Mouse (Mus musculus): ENCODE data around the gene Gm10577. TPM values are rescaled to one million over a fixed set of nuclear protein-coding genes. Genes with fewer than 3 reads are reported as not detected.

Gene Gm10577
- polyA plus RNA-seq (2015; fragmentation: Nextera tagmentation; extraction: Ambion mirVana) = not detected in 2 replicates

- Histone ChIP-seq H3K4me2 (no peak within 1 kb of the TSS), H3K27me3 (replicated peaks) (no peaks in the 10 kb centered on the region), H3K4me1 (no peaks in the 10 kb centered on the region), H3K9ac (no peak within 1 kb of the TSS), H3K4me3 (no peak within 1 kb of the TSS), H3K36me3 (replicated peaks) (no peaks in the 10 kb centered on the region), H3K27ac (no peak within 1 kb of the TSS), H3K9me3 (no peaks in the 10 kb centered on the region)
- WGBS = 86% methylated on average over 4 of the region's 4 CpGs
- no peak for ATAC-seq (replicated peaks)
Measured at GRCm38 (mm10) chr4:101020596-101020995, at the start of gene Gm10577. Gene Gm10577, minus strand, starts transcription at chr4:101020696.

GRCm38 (mm10) chr4:101069154-101069971 is 48.9 kb upstream of the Gm10577 start:
- peak overlapping the region; percentile 62 for H3K9ac ChIP-seq
- no peaks in the 10 kb centered on the region for H3K27me3 ChIP-seq (replicated peaks)
- under 1% methylated on average over 55 of the region's 55 CpGs for WGBS
- H3K4me1 ChIP-seq = peaks cover 11% of the 10 kb centered on the region
- H3K4me2 ChIP-seq = peak overlapping the region; percentile 98
- H3K27ac ChIP-seq = no peak overlapping the region
- no peaks in the 10 kb centered on the region for H3K36me3 ChIP-seq (replicated peaks)
- peak; percentile 60 for ATAC-seq (replicated peaks)
- H3K4me3 ChIP-seq = peak overlapping the region; percentile 85
- H3K9me3 ChIP-seq = no peaks in the 10 kb centered on the region

DNA sequence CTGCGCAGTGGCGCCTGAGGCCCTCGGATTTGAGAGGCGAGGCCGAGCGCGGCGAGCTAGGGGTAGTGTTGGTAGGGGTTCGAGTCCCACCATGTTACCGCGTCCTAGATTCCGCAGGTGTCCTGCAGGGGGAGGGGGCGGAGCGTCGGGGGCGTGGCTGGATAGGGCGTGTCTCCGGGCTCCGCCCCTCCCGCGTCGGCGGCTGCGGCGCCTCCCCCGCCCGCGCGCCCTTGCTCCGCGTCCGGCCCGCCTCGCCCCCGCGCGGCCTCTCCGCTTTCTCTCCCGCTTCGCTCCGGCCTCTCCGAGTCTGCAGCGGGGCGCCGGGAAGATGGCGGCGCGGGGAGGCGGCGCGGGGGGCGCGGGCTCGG is 48.3 kb upstream of the Gm10577 start, which contains the start of gene Raver2:
Gene Raver2 (plus strand): TSS at position 198 of the 368 bp plus-strand sequence.
- H3K9me3 ChIP-seq = no peaks in the 10 kb centered on the region
- no peaks in the 10 kb centered on the region for H3K27me3 ChIP-seq (replicated peaks)
- WGBS = 1% methylated on average over 51 of the region's 54 CpGs
- H3K4me1 ChIP-seq = peaks cover 11% of the 10 kb centered on the region
- no peak within 1 kb of the TSS for H3K27ac ChIP-seq
- peak within 1 kb of the TSS; percentile 85 for H3K4me3 ChIP-seq
- peak within 1 kb of the TSS; percentile 98 for H3K4me2 ChIP-seq
- no peaks in the 10 kb centered on the region for H3K36me3 ChIP-seq (replicated peaks)
- peak; percentile 85 for ATAC-seq (replicated peaks)
- peak within 1 kb of the TSS; percentile 62 for H3K9ac ChIP-seq

DNA sequence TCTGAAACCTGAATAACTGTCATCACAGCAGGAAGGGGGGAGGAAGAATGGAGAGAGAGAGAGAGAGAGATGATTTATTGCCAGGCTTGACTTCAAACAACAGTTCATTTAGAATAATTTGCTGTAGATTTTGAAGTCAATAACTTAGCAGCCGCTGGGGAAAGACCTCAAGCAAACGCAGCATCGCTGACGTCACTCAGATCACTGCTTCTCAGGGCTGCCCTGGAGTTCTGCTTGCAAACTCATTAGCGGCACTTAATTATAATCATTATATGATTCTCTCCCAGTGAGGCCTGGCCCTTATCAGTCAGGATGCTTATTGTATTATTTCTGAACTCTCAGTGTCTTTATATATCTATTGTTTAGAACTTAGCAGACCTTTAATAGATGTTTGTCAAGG is 45.9 kb upstream of the Gm10577 start:
- Histone ChIP-seq H3K9ac (no peak overlapping the region), H3K4me3 (no peak overlapping the region), H3K36me3 (replicated peaks) (no peaks in the 10 kb centered on the region), H3K9me3 (no peaks in the 10 kb centered on the region), H3K27me3 (replicated peaks) (no peaks in the 10 kb centered on the region), H3K4me1 (peaks cover 11% of the 10 kb centered on the region), H3K27ac (no peak overlapping the region), H3K4me2 (no peak overlapping the region)
- 62% methylated on average over 5 of the region's 5 CpGs for WGBS
- ATAC-seq (replicated peaks) = no peak

- Histone ChIP-seq H3K4me3 (no peak overlapping the region), H3K4me2 (no peak overlapping the region), H3K27ac (no peak overlapping the region), H3K9ac (no peak overlapping the region), H3K36me3 (replicated peaks) (no peaks in the 10 kb centered on the region), H3K27me3 (replicated peaks) (no peaks in the 10 kb centered on the region), H3K9me3 (no peaks in the 10 kb centered on the region), H3K4me1 (no peaks in the 10 kb centered on the region)
- 84% methylated on average over 2 of the region's 2 CpGs for WGBS
- ATAC-seq (replicated peaks) = no peak
Measured at GRCm38 (mm10) chr4:101062146-101062545, 41.6 kb upstream of the Gm10577 start.

DNA sequence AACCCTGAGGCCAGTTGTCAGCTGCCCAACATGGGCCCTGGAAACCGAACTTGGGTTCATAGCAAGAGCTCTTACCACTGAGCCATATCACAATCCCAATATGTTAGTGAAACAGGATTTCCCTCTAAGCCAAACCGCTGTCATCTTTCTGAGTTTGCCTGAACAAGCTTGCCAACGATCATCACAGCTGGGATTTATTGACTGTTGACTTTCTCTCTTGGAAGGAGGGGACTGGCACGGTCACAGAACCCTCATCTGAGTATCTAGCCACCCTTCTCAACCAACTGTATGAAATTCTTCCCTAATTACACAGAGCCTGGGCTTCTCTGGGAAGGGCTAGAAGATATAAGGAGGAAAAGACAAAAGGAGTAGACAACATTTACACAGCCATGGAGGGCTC is 26.1 kb upstream of the Gm10577 start:
- Histone ChIP-seq H3K4me2 (no peak overlapping the region), H3K27ac (no peak overlapping the region), H3K4me1 (no peaks in the 10 kb centered on the region), H3K27me3 (replicated peaks) (no peaks in the 10 kb centered on the region), H3K9ac (no peak overlapping the region), H3K4me3 (no peak overlapping the region), H3K9me3 (no peaks in the 10 kb centered on the region), H3K36me3 (replicated peaks) (no peaks in the 10 kb centered on the region)
- no peak for ATAC-seq (replicated peaks)
- 84% methylated on average over 4 of the region's 4 CpGs for WGBS

DNA sequence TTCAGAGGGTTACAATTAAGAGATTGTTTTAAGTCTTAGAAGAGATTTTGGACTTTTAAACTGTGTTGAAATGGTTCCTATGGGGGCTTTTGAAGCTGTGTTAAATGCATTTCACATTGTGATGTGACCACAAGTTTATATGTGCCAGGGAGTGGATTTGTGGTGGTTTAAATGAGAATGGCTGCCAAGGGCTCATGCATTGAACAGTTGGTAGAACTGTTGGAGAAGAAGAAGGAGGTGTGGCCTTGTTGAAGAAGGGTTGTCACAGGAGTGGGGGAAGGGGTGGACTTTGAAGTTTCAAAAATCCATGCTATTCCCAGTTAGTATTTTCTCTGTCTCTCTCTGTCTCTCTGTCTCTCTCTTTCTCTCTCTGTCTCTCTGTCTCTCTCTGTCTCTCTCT is 23.7 kb upstream of the Gm10577 start:
- Histone ChIP-seq H3K9ac (no peak overlapping the region), H3K36me3 (replicated peaks) (no peaks in the 10 kb centered on the region), H3K4me1 (no peaks in the 10 kb centered on the region), H3K4me3 (no peak overlapping the region), H3K4me2 (no peak overlapping the region), H3K27ac (no peak overlapping the region), H3K27me3 (replicated peaks) (no peaks in the 10 kb centered on the region), H3K9me3 (no peaks in the 10 kb centered on the region)
- no peak for ATAC-seq (replicated peaks)

GRCm38 (mm10) chr4:101043691-101044090 is 23.2 kb upstream of the Gm10577 start:
- WGBS = 86% methylated on average over 2 of the region's 2 CpGs
- ATAC-seq (replicated peaks) = no peak
- no peaks in the 10 kb centered on the region for H3K27me3 ChIP-seq (replicated peaks)
- no peak overlapping the region for H3K27ac ChIP-seq
- no peaks in the 10 kb centered on the region for H3K9me3 ChIP-seq
- H3K4me3 ChIP-seq = no peak overlapping the region
- no peak overlapping the region for H3K4me2 ChIP-seq
- no peaks in the 10 kb centered on the region for H3K4me1 ChIP-seq
- H3K9ac ChIP-seq = no peak overlapping the region
- no peaks in the 10 kb centered on the region for H3K36me3 ChIP-seq (replicated peaks)

DNA sequence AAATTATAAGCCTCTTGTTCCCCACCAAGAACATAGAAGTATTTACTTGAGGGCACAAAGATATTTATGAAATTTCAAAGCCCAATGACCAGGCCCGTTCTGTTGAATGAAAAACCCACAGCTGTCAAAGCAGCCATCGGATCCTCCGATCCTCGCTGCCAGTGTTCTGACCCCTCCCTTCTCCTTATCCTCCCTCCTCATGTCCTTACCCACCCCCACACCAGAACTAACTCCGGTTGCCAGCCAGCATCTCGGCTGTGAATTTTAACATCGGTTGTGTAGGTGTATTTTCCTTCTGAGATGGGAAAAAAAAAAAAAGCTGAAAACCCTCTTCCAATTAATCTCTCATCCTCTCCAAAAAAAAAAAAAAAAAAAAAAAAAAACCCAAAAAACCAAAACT is 16.7 kb upstream of the Gm10577 start:
- no peak for ATAC-seq (replicated peaks)
- no peak overlapping the region for H3K4me3 ChIP-seq
- H3K9ac ChIP-seq = no peak overlapping the region
- H3K4me2 ChIP-seq = no peak overlapping the region
- no peak overlapping the region for H3K27ac ChIP-seq
- no peaks in the 10 kb centered on the region for H3K36me3 ChIP-seq (replicated peaks)
- H3K9me3 ChIP-seq = no peaks in the 10 kb centered on the region
- no peaks in the 10 kb centered on the region for H3K27me3 ChIP-seq (replicated peaks)
- no peaks in the 10 kb centered on the region for H3K4me1 ChIP-seq
- 61% methylated on average over 7 of the region's 7 CpGs for WGBS

GRCm38 (mm10) chr4:101035131-101035530 is 14.6 kb upstream of the Gm10577 start:
- Histone ChIP-seq H3K9me3 (no peaks in the 10 kb centered on the region), H3K36me3 (replicated peaks) (no peaks in the 10 kb centered on the region), H3K27me3 (replicated peaks) (no peaks in the 10 kb centered on the region), H3K9ac (no peak overlapping the region), H3K4me3 (no peak overlapping the region), H3K4me1 (no peaks in the 10 kb centered on the region), H3K4me2 (no peak overlapping the region), H3K27ac (no peak overlapping the region)
- 88% methylated on average over 5 of the region's 5 CpGs for WGBS
- ATAC-seq (replicated peaks) = no peak

DNA sequence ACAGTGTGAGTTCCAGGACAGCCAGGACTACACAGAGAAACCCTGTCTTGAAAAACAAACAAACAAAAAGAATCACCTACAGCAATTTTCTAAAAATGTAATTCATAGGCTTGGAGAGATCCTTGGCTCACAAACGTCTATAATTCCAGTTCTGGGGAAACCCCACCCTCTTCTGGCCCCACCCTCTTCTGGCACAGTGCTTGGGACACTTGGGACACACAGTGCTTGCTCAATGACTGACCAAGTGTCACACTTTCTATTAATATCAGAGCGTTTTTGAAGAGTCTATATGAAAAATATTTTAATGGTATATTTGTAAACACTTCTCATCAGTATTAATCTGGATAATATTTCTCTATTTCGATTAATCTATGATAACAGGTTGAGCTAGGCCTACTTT is 12.6 kb upstream of the Gm10577 start:
- H3K27ac ChIP-seq = no peak overlapping the region
- H3K4me2 ChIP-seq = no peak overlapping the region
- H3K27me3 ChIP-seq (replicated peaks) = no peaks in the 10 kb centered on the region
- H3K9me3 ChIP-seq = no peaks in the 10 kb centered on the region
- no peak overlapping the region for H3K9ac ChIP-seq
- no peak overlapping the region for H3K4me3 ChIP-seq
- 81% methylated on average over 3 of the region's 3 CpGs for WGBS
- H3K4me1 ChIP-seq = no peaks in the 10 kb centered on the region
- no peak for ATAC-seq (replicated peaks)
- H3K36me3 ChIP-seq (replicated peaks) = no peaks in the 10 kb centered on the region

DNA sequence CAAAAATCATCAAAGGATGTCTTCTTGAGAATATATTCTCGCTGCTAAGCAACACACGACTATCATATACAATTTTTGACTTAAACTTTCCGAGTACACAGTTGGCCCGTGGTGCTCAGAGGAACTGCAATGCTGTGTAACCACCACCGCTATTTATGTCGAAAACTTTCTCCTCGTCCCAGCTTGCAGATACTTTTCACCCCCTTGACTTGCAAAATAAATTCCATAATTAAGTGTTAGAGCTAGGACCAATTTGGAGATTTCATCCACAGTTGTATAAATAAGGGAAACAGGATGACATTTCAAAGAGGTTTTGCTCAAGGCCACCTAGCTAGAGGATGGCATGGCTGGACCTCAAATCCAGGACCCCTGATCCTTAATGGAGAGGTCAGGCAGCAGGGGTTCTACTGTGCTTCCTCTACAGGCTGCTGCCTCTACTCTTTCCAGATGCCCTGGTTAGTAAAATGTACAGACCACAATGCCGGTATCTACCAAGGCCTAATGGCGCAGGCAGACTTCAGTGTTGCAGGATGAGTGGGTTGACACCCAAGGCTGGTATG is 7.4 kb upstream of the Gm10577 start:
- no peak overlapping the region for H3K4me3 ChIP-seq
- H3K9ac ChIP-seq = no peak overlapping the region
- WGBS = 92% methylated on average over 9 of the region's 9 CpGs
- no peaks in the 10 kb centered on the region for H3K27me3 ChIP-seq (replicated peaks)
- no peaks in the 10 kb centered on the region for H3K9me3 ChIP-seq
- H3K27ac ChIP-seq = no peak overlapping the region
- H3K4me2 ChIP-seq = no peak overlapping the region
- no peaks in the 10 kb centered on the region for H3K36me3 ChIP-seq (replicated peaks)
- 0 out of 2 replicates have a peak, but pooled peaks cover 3% of the 10 kb centered on the region for H3K4me1 ChIP-seq
- no peak for ATAC-seq (replicated peaks)

GRCm38 (mm10) chr4:101026995-101027394 is 6.5 kb upstream of the Gm10577 start:
- ATAC-seq (replicated peaks) = no peak
- H3K4me2 ChIP-seq = no peak overlapping the region
- H3K27ac ChIP-seq = no peak overlapping the region
- 0 out of 2 replicates have a peak, but pooled peaks cover 3% of the 10 kb centered on the region for H3K4me1 ChIP-seq
- H3K9ac ChIP-seq = no peak overlapping the region
- H3K4me3 ChIP-seq = no peak overlapping the region
- no peaks in the 10 kb centered on the region for H3K27me3 ChIP-seq (replicated peaks)
- no peaks in the 10 kb centered on the region for H3K9me3 ChIP-seq
- 66% methylated on average over 2 of the region's 2 CpGs for WGBS
- H3K36me3 ChIP-seq (replicated peaks) = no peaks in the 10 kb centered on the region
